Mouse (Mus musculus) urinary bladder, postnatal 14 days (tissue): ENCODE measurements around the gene Kcnd1.
"Not testable (repeated sequence)": the region's sequence is repeated elsewhere in the genome, so short reads cannot be mapped to it uniquely, and the experiment has no call there.

Source experiments
- DNase-seq: peaks from one replicate; pipeline ENCODE4 v3.0.0; 2021; ENCODE audit warnings: low spot score

Gene Kcnd1

DNA sequence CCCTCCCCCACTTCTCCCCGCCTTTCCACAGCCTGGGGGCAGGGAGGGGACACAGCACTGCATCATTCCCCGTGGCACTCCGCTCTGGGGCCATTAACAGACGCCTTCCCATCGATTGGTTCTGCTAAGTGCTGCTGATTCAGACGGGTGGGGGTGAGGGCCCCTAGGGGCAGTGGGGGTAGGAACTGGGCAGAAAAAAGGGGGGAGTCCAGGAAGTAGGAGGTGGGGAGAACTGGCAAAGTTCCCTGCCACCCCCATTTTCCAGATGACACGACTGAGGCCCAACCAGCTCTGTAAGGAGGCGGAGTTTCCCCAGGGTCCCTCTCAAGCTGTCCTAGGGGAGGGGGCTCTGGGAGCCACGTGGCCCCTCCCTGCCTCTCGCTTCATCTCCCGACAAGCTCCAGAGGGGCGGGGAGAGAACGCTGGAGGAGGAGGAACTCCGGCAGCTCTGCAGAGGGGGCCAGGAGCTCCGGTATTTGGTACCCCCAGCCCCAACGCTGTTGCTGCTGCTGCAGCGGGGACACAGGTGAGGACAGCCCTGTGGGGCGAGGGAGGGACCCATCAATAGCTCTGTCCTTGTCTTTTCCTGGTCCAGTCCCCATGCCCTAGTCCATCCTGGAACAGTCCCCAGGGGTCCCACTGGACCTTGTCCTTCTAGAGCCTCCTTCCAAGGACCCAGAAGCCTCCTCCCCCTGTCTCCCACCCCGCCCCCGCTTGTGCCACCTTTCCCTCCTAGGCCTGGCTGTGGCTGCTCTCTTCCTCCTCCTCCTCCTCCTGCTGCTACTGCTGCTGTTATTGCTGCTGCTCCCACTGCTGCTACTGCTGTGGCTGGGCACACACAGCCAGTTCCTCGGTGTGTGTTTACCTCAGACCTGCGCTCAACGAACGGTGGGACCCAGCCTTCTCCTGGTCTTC, at the start of gene Kcnd1:
TSS of gene Kcnd1 (plus strand) at position 425 of the 915 bp plus-strand sequence.
- DNase-seq: peak; percentile 17

DNA sequence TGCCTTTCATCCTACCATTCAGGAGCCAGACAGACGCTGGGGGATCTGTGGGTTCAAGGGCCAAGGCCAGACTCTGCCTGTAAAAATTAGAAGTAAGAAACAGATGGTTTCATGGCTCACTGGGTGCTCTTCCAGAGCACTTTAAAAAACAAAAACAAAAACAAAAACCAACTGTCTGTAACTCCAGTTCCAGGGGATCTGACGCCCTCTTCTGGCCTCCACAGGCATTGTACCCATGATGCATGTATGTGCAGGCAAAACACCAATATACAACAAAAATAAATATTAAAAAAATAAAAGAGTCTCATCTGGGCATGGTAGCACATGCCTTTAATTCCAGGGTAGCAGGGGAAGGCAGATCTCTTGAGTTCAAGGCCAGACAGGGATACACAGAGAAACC, 49.3 kb upstream of the Kcnd1 start:
- no peak for DNase-seq

DNA sequence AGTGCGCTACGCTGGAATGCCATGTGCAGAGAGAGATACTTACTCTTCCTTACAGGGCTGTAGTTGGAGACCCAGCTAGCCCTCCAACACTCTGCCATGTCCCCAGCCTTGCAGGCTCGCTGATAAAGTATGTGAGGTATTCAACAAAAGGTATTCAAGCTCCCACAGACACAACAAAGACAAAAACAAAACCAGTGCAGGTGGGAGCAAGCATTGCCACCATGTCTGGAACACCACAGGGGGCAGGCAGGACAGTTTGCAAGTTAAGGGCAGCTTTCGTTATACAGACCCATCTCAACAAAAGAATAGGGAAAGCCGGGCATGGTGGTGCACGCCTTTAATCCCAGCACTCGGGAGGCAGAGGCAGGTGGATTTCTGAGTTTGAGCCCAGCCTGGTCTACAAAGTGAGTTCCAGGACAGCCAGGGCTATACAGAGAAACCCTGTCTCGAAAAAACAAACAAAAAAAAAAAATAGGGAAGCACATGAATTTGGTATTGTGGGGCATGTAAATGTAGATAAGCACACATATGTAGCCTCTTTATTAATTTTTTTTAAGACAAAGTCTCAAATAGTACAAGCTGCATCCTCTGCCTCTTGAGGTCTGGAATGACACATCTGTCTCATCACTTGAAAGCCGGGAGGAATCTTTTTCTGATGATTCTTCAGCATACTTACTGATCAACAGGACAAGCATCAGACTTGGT, 46.4 kb upstream of the Kcnd1 start:
- DNase-seq: no peak

DNA sequence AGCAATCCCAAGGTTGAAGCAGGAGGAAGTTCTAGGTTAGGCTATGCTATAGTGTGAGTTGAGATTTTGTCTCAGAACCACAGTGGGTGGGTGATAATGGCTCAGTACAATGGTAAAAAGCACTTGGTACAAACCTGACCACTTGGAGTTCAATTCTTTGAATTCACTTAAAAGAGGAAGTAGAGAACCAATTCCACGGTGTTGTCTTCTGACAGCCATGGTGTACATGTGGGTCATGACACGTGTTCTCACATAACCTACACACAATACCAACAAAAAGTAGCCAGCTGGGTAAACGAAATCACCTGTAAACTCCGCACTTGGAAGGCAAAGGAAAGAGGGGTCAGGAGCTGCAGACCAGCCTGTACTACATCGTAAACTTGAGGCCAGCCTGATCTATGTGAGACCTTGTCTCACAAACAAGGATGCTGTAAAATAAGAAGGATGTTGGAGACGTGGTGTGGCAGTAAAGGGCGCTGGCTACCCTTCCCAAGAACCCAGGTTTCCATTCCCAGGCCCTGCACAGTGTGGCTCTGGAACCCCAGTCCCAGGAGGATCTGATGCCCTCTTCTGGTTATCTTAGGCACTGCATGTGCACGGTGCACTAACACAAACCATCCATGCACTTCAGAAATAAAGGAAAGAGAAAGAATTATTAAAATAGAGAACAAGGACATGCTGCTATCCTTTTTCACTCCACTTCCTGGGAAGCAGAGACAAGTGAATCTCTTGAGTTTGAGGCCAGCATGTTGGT, 45.6 kb upstream of the Kcnd1 start:
- DNase-seq: peak; percentile 62

DNA sequence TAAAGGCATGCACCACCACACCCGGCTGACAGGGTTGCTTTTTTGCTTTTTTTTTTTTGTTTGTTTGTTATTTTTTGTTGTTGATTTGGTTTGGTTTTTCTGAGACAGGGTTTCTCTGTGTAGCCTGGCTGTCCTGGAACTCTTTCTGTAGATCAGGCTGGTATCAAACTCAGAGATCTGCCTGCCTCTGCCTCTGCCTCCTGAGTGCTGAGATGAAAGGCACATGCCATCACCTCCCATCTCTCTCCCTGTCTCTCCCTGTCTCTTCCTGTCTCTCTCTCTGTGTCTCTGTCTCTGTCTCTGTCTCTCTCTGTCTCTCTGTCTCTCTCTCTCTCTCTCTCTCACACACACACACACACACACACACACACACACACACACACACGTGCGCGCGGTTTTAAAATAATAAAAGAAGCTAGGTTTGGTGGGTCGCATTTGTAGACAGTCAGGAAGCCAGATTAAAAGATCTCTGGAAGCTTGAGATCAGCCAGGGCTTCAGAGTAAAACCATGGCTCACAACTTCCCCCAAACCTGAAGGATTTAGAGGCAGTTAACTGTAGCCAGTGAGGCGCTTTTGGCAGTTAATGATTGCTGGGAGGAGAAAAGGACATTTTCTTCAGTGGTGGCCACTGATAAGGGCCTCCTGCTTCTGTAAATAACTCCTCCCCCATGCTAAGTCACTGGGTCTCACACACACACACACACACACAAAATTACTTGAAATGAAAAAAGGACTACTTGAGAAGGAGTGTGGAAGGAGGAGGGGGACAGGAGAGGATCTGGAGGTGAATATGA, 43.4 kb upstream of the Kcnd1 start:
- DNase-seq: no peak

DNA sequence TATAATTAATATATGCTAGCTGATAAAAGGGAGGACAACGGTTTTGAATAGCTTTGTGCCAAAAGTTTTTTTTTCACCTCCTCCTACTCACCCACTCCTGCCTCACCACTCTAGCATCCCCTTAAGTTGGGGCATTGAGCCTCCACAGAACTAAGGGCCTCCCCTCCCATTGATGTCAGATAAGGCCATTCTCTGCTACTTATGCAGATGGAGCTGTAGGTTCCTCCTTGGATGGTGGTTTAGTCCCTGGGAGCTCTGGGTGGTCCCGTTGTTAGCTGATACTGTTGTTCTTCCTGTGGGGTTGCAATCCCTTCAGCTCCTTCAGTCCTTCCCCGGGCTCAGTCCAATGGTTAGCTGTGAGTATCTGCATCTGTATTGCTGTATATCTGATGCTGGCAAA, 42.8 kb upstream of the Kcnd1 start:
- DNase-seq: no peak

DNA sequence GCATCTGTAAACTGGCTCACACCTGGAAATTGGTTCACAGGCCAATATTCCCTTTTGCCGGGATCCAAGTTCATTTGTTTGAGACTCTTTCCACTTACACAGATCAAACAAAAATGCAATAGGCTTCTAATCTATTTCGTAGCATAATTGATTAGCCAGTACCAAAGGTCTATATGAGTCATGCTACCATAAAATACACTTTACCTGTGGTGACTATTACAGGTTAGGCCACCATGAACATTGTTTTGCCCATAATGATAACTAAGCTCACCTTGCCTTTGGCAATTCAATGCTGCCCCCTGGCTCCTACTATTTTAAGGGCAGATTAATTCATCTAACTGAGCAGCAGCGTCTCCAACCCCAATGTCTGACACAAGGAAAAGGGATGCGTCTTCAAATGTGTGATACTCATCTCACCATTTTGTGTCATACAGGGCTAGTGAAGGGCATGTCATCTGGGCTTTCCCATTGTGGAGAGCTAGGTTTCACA, 39.4 kb upstream of the Kcnd1 start:
- no peak for DNase-seq

DNA sequence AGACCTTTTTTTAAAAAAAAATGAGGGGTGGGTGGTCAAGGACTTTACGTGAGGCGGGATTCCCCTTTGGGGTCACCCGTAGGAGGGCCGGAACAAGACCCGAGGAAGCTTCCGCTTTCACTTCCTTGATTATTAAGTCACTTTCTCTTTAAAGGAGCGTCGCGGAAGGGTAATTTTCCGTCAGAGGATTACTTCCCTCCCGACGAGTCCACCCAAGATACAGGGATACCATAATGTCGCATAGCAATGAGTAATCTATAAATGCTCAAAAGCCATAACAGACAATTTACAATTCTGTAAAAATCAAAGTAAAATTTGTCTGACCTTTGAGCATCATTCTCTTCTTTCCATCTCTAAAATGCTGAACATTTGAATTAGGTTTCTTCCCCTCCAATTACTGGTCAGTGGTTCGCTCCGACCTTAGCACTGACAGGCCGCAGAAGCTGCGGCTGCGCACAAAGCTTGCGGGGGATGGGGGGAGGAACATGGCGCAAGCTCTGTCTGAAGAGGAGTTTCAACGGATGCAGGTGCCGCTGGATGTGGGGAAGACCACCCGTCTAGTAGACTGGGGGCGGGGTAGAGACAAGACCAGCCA, 32.5 kb upstream of the Kcnd1 start, which contains the start of gene Gripap1:
TSS of gene Gripap1 (plus strand) at position 224 of the 595 bp plus-strand sequence.
- DNase-seq: peak; percentile 72

DNA sequence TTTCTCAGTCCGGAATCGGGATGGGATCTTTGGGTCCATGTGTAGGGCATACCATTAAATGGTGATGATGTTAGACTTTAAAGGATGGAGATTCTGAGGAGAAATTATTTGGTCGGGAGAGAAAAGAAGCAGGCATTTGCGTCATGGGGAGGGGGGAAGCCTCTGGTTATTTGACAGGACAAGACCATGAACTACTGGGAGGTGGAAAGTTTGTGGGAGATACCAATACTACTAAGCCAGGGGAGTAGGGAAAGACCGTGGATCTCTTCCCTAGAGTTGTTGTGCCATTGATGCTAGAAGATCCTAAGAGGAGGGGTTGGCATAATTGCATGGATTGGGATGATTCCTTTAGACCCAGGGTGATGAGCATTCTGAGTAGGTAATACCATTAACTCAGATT, 31.8 kb upstream of the Kcnd1 start:
- DNase-seq: no peak

DNA sequence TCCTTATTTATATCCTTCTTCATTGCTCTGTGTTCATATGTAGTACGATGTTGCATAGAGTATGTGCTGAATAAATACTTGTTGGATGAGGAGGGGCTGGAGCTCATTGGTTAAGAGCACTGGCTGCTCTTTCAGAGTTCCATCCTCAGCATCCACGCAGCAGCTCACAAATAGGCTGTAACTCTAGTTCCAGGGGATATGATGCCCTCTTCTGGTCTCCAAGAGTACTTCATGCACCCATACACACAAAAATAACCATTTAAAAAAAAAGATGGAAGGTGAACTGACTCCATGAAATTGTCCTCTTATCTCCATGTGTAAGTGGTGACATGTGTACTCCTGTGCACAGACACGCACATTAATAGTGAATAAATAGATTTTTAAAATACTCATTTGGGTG, 28.7 kb upstream of the Kcnd1 start:
- no peak for DNase-seq

DNA sequence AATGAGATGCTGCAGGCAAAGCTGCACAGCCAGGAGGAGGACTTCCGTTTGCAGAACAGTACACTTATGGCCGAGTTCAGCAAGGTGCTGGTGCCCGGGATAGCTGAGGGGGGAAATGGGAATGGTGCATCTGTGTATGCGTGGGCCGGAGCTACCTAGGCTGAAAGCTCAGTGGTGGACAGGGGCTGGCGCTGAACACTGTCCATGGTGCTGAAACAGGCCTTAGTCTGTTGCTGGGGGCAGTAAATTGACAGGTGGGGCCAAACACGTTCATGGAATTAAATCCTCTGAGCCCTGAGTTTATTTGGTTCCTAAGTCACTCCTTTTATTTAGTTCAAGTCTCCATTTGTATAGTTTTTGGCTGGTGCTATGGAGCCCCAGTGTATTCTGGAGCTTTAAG, 27.1 kb upstream of the Kcnd1 start:
- DNase-seq: peak; percentile 14

DNA sequence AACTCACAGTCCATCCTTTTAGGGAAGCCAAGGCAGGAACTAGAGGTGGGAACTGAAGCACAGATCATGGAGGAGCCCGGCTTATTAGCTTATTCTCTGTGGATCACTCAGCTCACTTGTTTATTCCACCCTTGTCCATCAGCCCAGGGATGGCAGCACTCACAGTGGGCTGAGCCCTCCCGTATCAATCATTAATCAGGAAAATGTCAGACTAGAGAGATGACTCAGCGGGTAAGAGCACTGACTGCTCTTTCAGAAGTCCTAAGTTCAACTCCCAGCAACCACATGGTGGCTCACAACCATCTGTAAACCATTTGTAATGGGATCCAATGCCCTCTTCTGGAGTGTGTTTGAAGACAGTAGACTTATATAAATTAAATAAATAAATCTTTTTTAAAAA, 24.8 kb upstream of the Kcnd1 start:
- no peak for DNase-seq

DNA sequence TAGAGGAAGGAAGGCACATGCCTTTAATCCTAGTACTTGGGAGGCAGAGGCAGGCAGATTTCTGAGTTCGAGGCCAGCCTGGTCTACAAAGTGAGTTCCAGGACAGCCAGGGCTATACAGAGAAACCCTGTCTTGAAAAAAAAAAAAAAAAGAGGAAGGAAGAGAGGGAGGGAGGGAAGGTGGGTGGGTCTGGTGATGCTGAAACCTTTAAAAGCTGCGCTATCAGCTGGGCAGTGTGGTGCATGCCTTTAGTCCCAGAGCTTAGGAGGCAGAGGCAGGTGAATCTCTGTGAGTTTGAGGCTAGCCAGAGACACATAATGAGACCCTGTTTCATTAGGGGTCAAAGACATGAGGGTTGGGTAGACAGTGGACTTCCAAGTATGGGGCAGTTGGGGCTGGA, 19.9 kb upstream of the Kcnd1 start:
- DNase-seq: not testable (repeated sequence)

DNA sequence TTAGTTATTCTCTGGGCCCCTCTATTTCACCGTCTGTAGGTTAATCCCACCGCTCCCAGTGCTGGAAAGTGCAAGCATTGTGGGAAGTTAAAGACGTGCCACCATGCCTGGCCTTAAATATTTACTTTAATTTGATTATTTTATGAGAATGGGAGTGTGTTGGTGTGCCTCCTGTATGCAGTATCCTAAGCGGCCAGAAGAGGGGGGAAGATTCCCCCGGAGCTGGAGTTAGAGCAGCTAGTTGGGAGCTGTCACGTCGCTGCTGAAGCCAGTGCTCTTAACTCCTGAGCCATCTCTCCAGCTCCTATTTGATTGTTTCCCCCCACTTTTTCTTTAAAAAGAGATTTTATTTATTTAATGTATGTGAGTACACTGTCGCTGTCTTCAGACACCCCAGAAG, 7.1 kb upstream of the Kcnd1 start:
- peak; percentile 46 for DNase-seq

DNA sequence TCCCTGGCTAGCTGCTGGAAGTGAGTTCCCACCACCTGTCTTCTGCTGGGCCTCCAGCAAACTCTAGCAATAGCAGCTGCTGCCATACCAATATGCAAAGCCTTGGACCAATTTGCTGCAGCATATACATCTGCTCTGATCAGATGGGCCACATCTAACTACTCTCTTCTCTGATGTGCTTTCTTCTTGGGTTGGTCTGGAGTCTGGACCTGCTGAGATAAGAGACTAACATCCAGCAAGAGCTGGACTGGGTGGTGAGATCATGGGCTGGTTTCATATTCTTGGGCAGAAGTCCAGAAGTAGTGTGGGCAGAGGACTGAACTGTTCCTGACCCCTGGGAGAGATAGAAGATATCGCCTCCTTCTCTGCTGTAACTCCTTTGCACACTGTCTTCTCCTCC, 15.1 kb downstream of the Kcnd1 start:
- DNase-seq: no peak

DNA sequence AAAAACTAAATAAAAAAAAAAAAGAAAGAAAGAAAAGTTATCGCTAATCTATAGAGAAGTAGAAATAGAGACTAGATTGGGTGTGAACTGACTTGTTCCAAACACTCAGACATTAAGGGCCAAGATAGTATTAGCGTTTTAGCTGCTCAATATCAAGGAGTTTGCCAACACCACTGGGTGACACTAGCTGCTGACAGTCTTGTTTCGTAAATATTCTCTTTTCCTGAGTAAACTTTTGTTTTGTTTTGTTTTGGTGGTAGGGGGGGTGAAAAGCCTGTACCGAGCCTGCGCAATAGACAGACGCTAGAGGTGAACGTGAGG, 18.7 kb downstream of the Kcnd1 start:
- no peak for DNase-seq

DNA sequence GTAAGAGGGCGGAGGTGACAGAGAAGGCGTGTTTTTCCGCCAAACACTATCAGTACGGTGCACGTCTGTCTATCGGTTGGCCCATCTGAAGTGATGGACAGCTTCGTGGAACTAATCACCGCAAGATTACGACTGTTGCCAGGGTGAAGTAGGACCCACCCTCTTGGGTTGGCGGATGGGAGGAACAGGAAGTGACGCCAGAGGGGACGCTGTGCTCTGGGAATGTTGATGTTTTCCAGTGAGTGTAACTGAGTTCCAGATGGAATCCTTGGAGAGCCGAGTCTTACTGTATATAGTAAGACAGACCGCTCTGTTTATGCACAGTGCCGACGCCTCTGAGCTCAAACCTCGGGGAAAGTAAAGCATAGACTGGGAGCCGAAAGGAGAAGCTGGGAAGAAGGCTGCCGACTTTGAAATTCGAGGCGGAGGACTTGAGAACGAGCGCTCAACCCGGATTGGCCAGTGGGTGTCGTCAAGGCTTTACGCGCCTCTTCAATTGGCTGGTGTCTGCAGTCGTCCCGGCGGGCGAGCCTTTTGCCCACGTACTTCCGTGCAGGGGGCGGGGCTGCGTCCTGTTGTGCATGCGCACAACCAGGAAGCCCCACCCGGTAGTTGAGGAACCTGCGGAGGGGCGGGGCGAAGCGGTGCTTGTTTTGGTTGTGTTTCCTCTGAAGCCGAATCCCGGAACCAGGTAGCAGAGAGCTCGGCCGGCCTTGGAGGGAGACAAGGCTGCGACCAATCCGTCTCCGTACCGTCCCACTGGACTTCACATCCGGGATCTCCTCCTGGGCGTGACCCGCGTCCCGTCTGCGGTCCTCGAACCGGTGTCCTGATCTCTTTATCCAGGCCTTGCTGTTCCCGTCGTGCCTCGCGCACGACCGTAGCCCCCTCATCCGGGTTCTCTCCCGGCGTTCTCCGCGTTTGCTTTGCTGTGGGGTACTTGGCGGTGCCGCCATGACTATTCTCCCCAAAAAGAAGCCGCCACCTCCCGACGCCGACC, 19.4 kb downstream of the Kcnd1 start, which contains the start of gene Otud5:
TSS of gene Otud5 (plus strand) at position 202 of the 1,000 bp plus-strand sequence.
- DNase-seq: peak; percentile 95

DNA sequence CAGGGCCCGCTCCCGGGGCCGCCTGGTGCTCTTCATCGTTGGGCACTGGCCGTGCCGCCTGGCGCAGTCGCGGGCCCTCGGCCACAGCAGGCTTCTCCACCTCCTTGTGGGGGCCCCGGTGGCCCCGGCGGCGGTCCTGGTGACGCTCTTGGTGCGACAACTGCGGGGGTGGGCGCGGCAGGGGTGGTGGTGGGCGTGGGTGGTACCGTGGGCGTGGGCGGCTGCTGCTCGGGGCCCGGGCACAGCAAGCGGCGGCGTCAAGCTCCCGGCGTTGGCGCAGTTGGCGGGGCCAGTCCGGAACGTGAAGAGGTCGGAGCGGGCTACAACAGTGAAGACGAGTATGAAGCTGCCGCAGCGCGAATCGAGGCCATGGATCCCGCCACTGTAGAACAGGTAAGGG, 20.2 kb downstream of the Kcnd1 start:
- DNase-seq: peak; percentile 3

DNA sequence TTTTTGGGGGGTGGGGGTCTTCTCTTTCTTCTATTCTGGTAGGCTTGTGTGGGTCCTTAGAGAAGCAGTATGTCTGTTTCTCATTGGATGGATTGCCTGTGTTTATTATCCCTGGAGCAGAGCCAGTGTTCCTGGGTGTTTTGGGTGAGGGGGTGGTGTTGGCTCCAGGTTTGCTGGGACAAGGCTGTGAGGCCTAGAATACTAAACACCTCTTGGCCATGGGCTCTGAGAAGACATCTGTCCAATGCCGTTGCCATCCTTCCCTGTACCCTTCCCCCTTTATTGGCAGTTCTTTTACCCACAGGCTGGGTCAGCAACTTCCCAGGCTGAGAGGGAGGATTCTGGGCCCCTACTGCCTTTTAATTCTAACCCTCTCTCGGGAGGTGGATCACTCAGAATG, 25.8 kb downstream of the Kcnd1 start:
- no peak for DNase-seq

DNA sequence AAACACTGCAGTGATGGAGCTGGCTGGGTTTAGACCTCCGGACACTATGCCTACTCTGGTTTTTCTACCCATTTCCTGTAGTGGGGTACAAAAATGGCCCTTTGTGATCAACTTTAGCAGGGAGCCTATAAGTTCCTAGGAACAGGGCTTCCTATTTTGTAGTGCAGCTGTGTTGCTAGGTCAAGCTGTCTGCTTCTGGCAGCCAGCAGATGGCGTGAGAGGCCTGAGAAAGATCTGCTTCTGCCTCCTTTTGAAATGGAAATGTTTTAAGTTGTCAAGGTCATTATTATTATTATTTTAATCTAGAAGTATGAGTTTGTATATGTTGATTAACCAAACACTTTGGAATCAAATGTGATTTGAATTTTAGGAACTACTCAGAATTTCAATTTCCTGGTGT, 32.5 kb downstream of the Kcnd1 start:
- DNase-seq: no peak
